Mouse (Mus musculus) thymus, adult 2 months (tissue): ENCODE data around the gene Olfr91.

Source experiments
- CTCF ChIP-seq: fragments of 200-500 bp; IDR thresholded peaks from 2 replicates; pipeline ENCODE4 v1.5.1; 2012; ENCODE audit warnings: mild to moderate bottlenecking, control low read depth, low read length, moderate library complexity, borderline replicate concordance; ENCODE audit not compliant: control insufficient read depth, poor library complexity, insufficient read depth; ENCODE audit errors: extremely low read depth
- POLR2A ChIP-seq: fragments of 200-500 bp; IDR thresholded peaks from 2 replicates; pipeline ENCODE4 v1.6.1; 2012; ENCODE audit warnings: mild to moderate bottlenecking, low read length, control low read depth, moderate library complexity; ENCODE audit not compliant: control insufficient read depth, poor library complexity, insufficient read depth; ENCODE audit errors: extremely low read depth

- TF ChIP-seq CTCF, result no peak
- TF ChIP-seq POLR2A, result no peak
Measured at GRCm38 (mm10) chr17:37081659-37082058, 16.4 kb downstream of the Olfr91 start.
